9 mouse cellular contexts compared by ENCODE assay signal in the genomic region with DNA sequence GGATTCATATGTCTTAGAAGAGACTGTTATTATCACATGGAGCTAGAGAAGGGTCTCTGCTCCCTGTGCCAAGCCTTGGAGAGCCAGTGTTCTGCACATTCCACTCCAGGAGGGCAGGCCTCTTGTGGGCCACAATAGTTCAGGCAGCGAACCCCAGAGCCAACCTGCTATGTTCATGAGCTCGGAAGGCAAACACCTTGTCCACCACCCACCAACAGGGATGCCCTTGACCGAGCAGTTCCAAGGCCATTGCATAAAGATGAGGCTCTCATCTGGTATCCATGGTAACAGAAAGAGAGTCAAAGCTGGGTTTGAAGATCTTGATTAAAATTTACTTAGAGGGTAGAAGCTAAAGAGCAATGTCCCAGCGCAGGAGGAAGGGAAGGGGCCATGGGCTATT.
DNase-seq lines count a peak whose midpoint lies in the region; ATAC-seq lines count a peak whose summit lies in the region.
"Had no signal": no experiment of that assay in that cellular context is flagged by ENCODE, and none has a peak within 500 bp of the region (broad histone marks: within the 10 kb centered on the region; RNA-seq: fewer than 3 reads in every experiment).

No protein-coding gene starts in this region.

- H3K9ac ChIP-seq in heart, embryonic 15.5 days, result no peak overlapping the region
- no peak overlapping the region for H3K9ac ChIP-seq in embryonic facial prominence, embryonic 14.5 days (ENCODE audit: low read depth, low read length)
- H3K9ac ChIP-seq in kidney, embryonic 14.5 days (ENCODE audit: low read depth, low read length), result no peak overlapping the region
- no peak overlapping the region for H3K9ac ChIP-seq in midbrain, embryonic 16.5 days (ENCODE audit: low read depth, low read length)

- WGBS in heart, embryonic 15.5 days, result 54% methylated on average over 4 of the region's 4 CpGs
- WGBS in embryonic facial prominence, embryonic 14.5 days, result 23% methylated on average over 4 of the region's 4 CpGs
- 17% methylated on average over 4 of the region's 4 CpGs for WGBS in kidney, embryonic 14.5 days
- WGBS in midbrain, embryonic 16.5 days, result 20% methylated on average over 4 of the region's 4 CpGs

- H3K27me3 ChIP-seq in heart, embryonic 15.5 days, result no peaks in the 10 kb centered on the region
- no peaks in the 10 kb centered on the region for H3K27me3 ChIP-seq in embryonic facial prominence, embryonic 14.5 days (replicated peaks; ENCODE audit: control insufficient read depth, insufficient read depth, low read length)
- H3K27me3 ChIP-seq in kidney, embryonic 14.5 days (ENCODE audit: control insufficient read depth, insufficient read depth, low read length), result no peaks in the 10 kb centered on the region; the same call in 1 of the 2 replicates
- H3K27me3 ChIP-seq in midbrain, embryonic 16.5 days (ENCODE audit: control insufficient read depth, insufficient read depth, low read depth, low read length), result no peaks in the 10 kb centered on the region

- H3K36me3 ChIP-seq in heart, embryonic 15.5 days, result no peaks in the 10 kb centered on the region
- no peaks in the 10 kb centered on the region for H3K36me3 ChIP-seq in embryonic facial prominence, embryonic 14.5 days (ENCODE audit: control insufficient read depth, insufficient read depth, low read length)
- no peaks in the 10 kb centered on the region for H3K36me3 ChIP-seq in kidney, embryonic 14.5 days (ENCODE audit: control insufficient read depth, insufficient read depth, low read length)
- H3K36me3 ChIP-seq in midbrain, embryonic 16.5 days (ENCODE audit: control insufficient read depth, insufficient read depth, low read length), result no peaks in the 10 kb centered on the region

- no peaks in the 10 kb centered on the region for H3K9me3 ChIP-seq in heart, embryonic 15.5 days (replicated peaks)
- H3K9me3 ChIP-seq in embryonic facial prominence, embryonic 14.5 days (ENCODE audit: control insufficient read depth, low read length), result no peaks in the 10 kb centered on the region
- H3K9me3 ChIP-seq in kidney, embryonic 14.5 days (ENCODE audit: control insufficient read depth, low read length), result no peaks in the 10 kb centered on the region
- H3K9me3 ChIP-seq in midbrain, embryonic 16.5 days (replicated peaks; ENCODE audit: control insufficient read depth, low read length, poor library complexity, severe bottlenecking), result no peaks in the 10 kb centered on the region

- no peak for ATAC-seq in heart, embryonic 15.5 days (replicated peaks; ENCODE audit: insufficient number of reproducible peaks, insufficient read depth, low FRiP score, low read depth)
- 0 out of 2 replicates have a peak, but pooled peaks have one; percentile 5 for ATAC-seq in embryonic facial prominence, embryonic 14.5 days (ENCODE audit: low read depth)
- peak; percentile 16 for ATAC-seq in kidney, embryonic 14.5 days (ENCODE audit: low FRiP score, low TSS enrichment)
- ATAC-seq in midbrain, embryonic 16.5 days, result peak; percentile 70
- ATAC-seq: CD4-positive, CD25-positive, alpha-beta regulatory T cell, adult 4 months had no signal

- H3K4me2 ChIP-seq in heart, embryonic 15.5 days, result peak overlapping the region; percentile 35
- H3K4me2 ChIP-seq in embryonic facial prominence, embryonic 14.5 days (ENCODE audit: low read depth, low read length), result peak overlapping the region; percentile 27
- H3K4me2 ChIP-seq in kidney, embryonic 14.5 days (replicated peaks; ENCODE audit: low read depth, low read length), result peak overlapping the region; percentile 15; the same call in 1 of the 2 replicates
- peak overlapping the region; percentile 21; the same call in 1 of the 2 replicates for H3K4me2 ChIP-seq in midbrain, embryonic 16.5 days (ENCODE audit: low read length)

- H3K4me3 ChIP-seq in heart, embryonic 15.5 days, result no peak overlapping the region
- H3K4me3 ChIP-seq in embryonic facial prominence, embryonic 14.5 days (ENCODE audit: low read depth, low read length), result no peak overlapping the region
- H3K4me3 ChIP-seq in kidney, embryonic 14.5 days (ENCODE audit: low read length), result no peak overlapping the region
- no peak overlapping the region for H3K4me3 ChIP-seq in midbrain, embryonic 16.5 days (ENCODE audit: low read depth, low read length)

- intact Hi-C loops in heart, postnatal 25 days (cut with DNase I), result no loop called here

- no peak overlapping the region for H3K27ac ChIP-seq in heart, embryonic 15.5 days
- H3K27ac ChIP-seq in embryonic facial prominence, embryonic 14.5 days (replicated peaks; ENCODE audit: low read depth, low read length), result peak overlapping the region; percentile 49; the same call in 1 of the 2 replicates
- H3K27ac ChIP-seq in kidney, embryonic 14.5 days (ENCODE audit: low read depth, low read length), result 0 out of 2 replicates have a peak overlapping the region, but pooled peaks have one; percentile 27
- 0 out of 2 replicates have a peak overlapping the region, but pooled peaks have one; percentile 36 for H3K27ac ChIP-seq in midbrain, embryonic 16.5 days (ENCODE audit: low read length)

- no peak for DNase-seq in heart, postnatal 25 days (ENCODE audit: low spot score)
- DNase-seq in embryonic facial prominence, embryonic 14.5 days (ENCODE audit: low spot score), result no peak
- no peak for DNase-seq in c-Kit-positive CD71-positive TER-119-positive erythroid progenitor cells, embryonic 14.5 days (ENCODE audit: low spot score)
- no peak for DNase-seq in right cerebral cortex, postnatal 25 days
- no peak for DNase-seq in layer of hippocampus, adult 9-10 months (ENCODE audit: low spot score)

- H3K4me1 ChIP-seq in heart, embryonic 15.5 days (replicated peaks), result peaks cover 39% of the 10 kb centered on the region
- H3K4me1 ChIP-seq in embryonic facial prominence, embryonic 14.5 days (ENCODE audit: control insufficient read depth, insufficient read depth, low read length), result peaks cover 56% of the 10 kb centered on the region
- H3K4me1 ChIP-seq in kidney, embryonic 14.5 days (ENCODE audit: control insufficient read depth, insufficient read depth, low read length), result peaks cover 25% of the 10 kb centered on the region
- H3K4me1 ChIP-seq in midbrain, embryonic 16.5 days (ENCODE audit: control insufficient read depth, insufficient read depth, low read length), result peaks cover 18% of the 10 kb centered on the region
